Mouse (Mus musculus): ENCODE measurements around the gene Evc.

Evc gene

DNA sequence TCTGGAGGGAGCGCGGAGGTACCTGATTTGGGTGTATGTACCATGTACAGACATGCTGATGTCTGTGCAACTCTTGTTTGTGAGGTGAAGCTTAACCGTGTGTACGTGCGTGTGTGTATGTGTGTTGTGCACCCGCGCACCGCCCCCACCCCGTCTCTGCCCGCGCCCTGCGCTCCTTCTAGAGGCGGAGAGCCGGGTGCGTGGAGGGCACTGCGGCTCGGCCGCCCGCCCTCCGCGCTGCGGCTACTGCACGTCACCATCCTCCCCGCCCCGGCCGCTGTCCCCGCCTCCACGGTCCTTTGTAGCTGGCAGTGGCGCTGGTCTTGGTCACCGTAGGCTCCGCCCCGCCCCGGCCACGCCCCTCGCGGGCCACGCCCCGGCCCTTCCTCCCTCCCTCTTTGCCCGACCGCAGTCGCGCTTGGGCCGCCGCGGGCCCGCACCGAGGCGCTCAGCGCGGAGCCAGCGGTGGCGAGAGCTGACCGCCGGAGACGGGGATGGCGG is 95.0 kb downstream of the Evc start, which contains the start of gene Crmp1:
Gene Crmp1 (plus strand): TSS at position 290 of the 501 bp plus-strand sequence.
- DNase-seq (ENCODE audit: low spot score in 2 of 2) = peak; percentile 84

GRCm38 (mm10) chr5:37241224-37241623 is 95.5 kb downstream of the Evc start:
- DNase-seq (ENCODE audit: low spot score in 2 of 2) = no peak

GRCm38 (mm10) chr5:37240550-37240949 is 96.1 kb downstream of the Evc start:
- DNase-seq (ENCODE audit: low spot score in 2 of 2) = no peak

Measured in right cerebral cortex, adult 2 months (tissue).